15 mouse cellular contexts compared by ENCODE assay signal in the genomic region with DNA sequence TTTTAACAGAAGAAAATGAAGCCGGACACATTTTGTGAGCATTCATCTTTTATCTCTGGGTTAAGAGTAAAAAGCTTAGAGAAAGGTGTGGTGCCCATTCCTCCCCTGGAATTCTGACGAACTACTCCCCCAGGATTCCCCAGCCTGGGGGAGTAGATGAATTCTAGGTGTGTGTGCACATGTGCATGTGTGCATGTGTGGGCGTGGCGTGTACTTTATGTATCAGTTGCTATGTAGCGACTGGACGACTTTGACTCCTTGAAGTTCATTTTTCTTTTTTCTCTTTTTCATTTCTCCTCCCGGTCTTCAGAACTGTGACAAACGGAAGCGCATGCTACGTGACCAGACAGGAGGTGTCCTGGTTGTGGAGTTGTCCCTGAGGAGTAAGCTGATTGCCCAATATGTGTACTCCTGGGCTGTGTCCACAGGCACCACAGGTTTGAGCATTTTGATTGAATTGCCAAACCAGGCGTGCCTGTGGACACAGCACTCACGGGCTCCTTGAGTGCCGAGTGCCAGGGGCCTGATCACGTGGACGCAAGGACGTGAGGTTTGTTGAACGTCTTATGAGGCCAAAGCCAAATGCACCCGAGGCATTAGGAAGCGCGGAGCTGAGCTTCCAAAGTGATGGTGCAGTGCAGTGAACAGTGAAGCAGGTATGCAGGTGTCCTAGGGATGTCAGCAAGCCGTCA. TPM values are rescaled to one million over a fixed set of nuclear protein-coding genes. Genes with fewer than 3 reads are reported as not detected.
DNase-seq lines count a peak whose midpoint lies in the region; ATAC-seq and TF ChIP-seq lines count a peak whose summit lies in the region.
"Had no signal": no experiment of that assay in that cellular context is flagged by ENCODE, and none has a peak within 500 bp of the region (broad histone marks: within the 10 kb centered on the region; RNA-seq: fewer than 3 reads in every experiment).

No protein-coding gene starts in this region.

- no peaks in the 10 kb centered on the region for H3K36me3 ChIP-seq in midbrain, embryonic 11.5 days (ENCODE audit: control insufficient read depth, insufficient read depth, low read length)
- H3K36me3 ChIP-seq in midbrain, embryonic 14.5 days (ENCODE audit: control insufficient read depth, insufficient read depth, low read length): no peaks in the 10 kb centered on the region
- no peaks in the 10 kb centered on the region for H3K36me3 ChIP-seq in liver, postnatal 0 days (replicated peaks; ENCODE audit: insufficient read depth, low read length)
- no peaks in the 10 kb centered on the region for H3K36me3 ChIP-seq in stomach, embryonic 16.5 days (ENCODE audit: control insufficient read depth, insufficient read depth, low read length)
- H3K36me3 ChIP-seq: embryonic facial prominence, embryonic 12.5 days had no signal

- WGBS in midbrain, embryonic 11.5 days: 89% methylated on average over 21 of the region's 21 CpGs
- 88% methylated on average over 21 of the region's 21 CpGs for WGBS in midbrain, embryonic 14.5 days
- 68% methylated on average over 21 of the region's 21 CpGs for WGBS in liver, postnatal 0 days (ENCODE audit: insufficient replicate concordance)
- 72% methylated on average over 21 of the region's 21 CpGs for WGBS in stomach, embryonic 16.5 days

- no peak for ATAC-seq in midbrain, embryonic 11.5 days (ENCODE audit: low FRiP score)
- ATAC-seq in midbrain, embryonic 14.5 days (ENCODE audit: low FRiP score, low TSS enrichment): no peak
- peak; percentile 85 for ATAC-seq in liver, postnatal 0 days
- peak; percentile 79 for ATAC-seq in stomach, embryonic 16.5 days (ENCODE audit: insufficient read depth, low FRiP score)

- no peaks in the 10 kb centered on the region for H3K9me3 ChIP-seq in midbrain, embryonic 11.5 days (ENCODE audit: control insufficient read depth, low read length)
- H3K9me3 ChIP-seq in midbrain, embryonic 14.5 days (ENCODE audit: control insufficient read depth, low read length): no peaks in the 10 kb centered on the region
- no peaks in the 10 kb centered on the region for H3K9me3 ChIP-seq in liver, postnatal 0 days (ENCODE audit: low read length)
- H3K9me3 ChIP-seq in stomach, embryonic 16.5 days (replicated peaks; ENCODE audit: control insufficient read depth, low read length): no peaks in the 10 kb centered on the region
- H3K9me3 ChIP-seq: embryonic facial prominence, embryonic 12.5 days had no signal

- H3K27ac ChIP-seq in midbrain, embryonic 11.5 days (ENCODE audit: low read depth, low read length): no peak overlapping the region
- H3K27ac ChIP-seq in midbrain, embryonic 14.5 days (replicated peaks; ENCODE audit: low read depth, low read length): no peak overlapping the region
- peak overlapping the region; percentile 87 for H3K27ac ChIP-seq in liver, postnatal 0 days (ENCODE audit: low read depth)
- peak overlapping the region; percentile 84 for H3K27ac ChIP-seq in stomach, embryonic 16.5 days (ENCODE audit: low read length)
- H3K27ac ChIP-seq: embryonic facial prominence, embryonic 12.5 days; macrophage had no signal

- no peak overlapping the region for H3K4me2 ChIP-seq in midbrain, embryonic 11.5 days
- no peak overlapping the region for H3K4me2 ChIP-seq in midbrain, embryonic 14.5 days (ENCODE audit: low read length)
- 0 out of 2 replicates have a peak overlapping the region, but pooled peaks have one; percentile 3 for H3K4me2 ChIP-seq in liver, postnatal 0 days (ENCODE audit: low read depth, low read length)
- H3K4me2 ChIP-seq in stomach, embryonic 16.5 days (ENCODE audit: low read depth, low read length): no peak overlapping the region
- H3K4me2 ChIP-seq: embryonic facial prominence, embryonic 12.5 days had no signal

- no peak overlapping the region for H3K4me3 ChIP-seq in midbrain, embryonic 11.5 days (ENCODE audit: low read depth, low read length)
- no peak overlapping the region for H3K4me3 ChIP-seq in midbrain, embryonic 14.5 days (replicated peaks; ENCODE audit: low read depth, low read length)
- H3K4me3 ChIP-seq in liver, postnatal 0 days (ENCODE audit: low read depth, low read length): no peak overlapping the region
- no peak overlapping the region for H3K4me3 ChIP-seq in stomach, embryonic 16.5 days (replicated peaks; ENCODE audit: low read length)
- H3K4me3 ChIP-seq: embryonic facial prominence, embryonic 12.5 days; myocyte had no signal

- 0 out of 2 replicates have a peak, but pooled peaks cover 3% of the 10 kb centered on the region for H3K4me1 ChIP-seq in midbrain, embryonic 11.5 days (ENCODE audit: control insufficient read depth, insufficient read depth, low read length)
- H3K4me1 ChIP-seq in midbrain, embryonic 14.5 days (ENCODE audit: control insufficient read depth, insufficient read depth, low read length): no peaks in the 10 kb centered on the region
- H3K4me1 ChIP-seq in liver, postnatal 0 days (ENCODE audit: insufficient read depth): peaks cover 29% of the 10 kb centered on the region
- peaks cover 11% of the 10 kb centered on the region for H3K4me1 ChIP-seq in stomach, embryonic 16.5 days (ENCODE audit: control insufficient read depth, insufficient read depth, low read length)
- H3K4me1 ChIP-seq: embryonic facial prominence, embryonic 12.5 days had no signal

- no peak overlapping the region for H3K9ac ChIP-seq in midbrain, embryonic 11.5 days (ENCODE audit: low read length)
- H3K9ac ChIP-seq in midbrain, embryonic 14.5 days (replicated peaks; ENCODE audit: low read length): no peak overlapping the region
- no peak overlapping the region for H3K9ac ChIP-seq in liver, postnatal 0 days (replicated peaks)
- no peak overlapping the region for H3K9ac ChIP-seq in stomach, embryonic 16.5 days (ENCODE audit: low read length)
- H3K9ac ChIP-seq: embryonic facial prominence, embryonic 12.5 days had no signal

- TF ChIP-seq CTCF in liver, postnatal 0 days (IDR thresholded peaks at IDR 0.05; ENCODE audit: low read depth): no peak

- TF ChIP-seq EP300 in liver, postnatal 0 days (IDR thresholded peaks at IDR 0.05; ENCODE audit: low read depth): peak; percentile 60

- peak; percentile 63 for DNase-seq in adrenal gland, postnatal 10 days
- DNase-seq in adrenal gland, postnatal 4 days (ENCODE audit: low spot score in 2 of 2): no peak
- peak; percentile 54 for DNase-seq in midbrain, embryonic 11.5 days (ENCODE audit: low spot score, missing footprints)
- DNase-seq in midbrain, embryonic 14.5 days: no peak
- peak; percentile 47 for DNase-seq in liver, postnatal 0 days
- no peak for DNase-seq in right cerebral cortex, postnatal 10 days (ENCODE audit: low spot score in 2 of 2)
- DNase-seq in cerebellum, adult 9-11 months: no peak
- DNase-seq: heart, postnatal 10 days; kidney, adult 18-20 months had no signal

- H3K27me3 ChIP-seq in midbrain, embryonic 11.5 days (ENCODE audit: control insufficient read depth, insufficient read depth, low read length): no peaks in the 10 kb centered on the region
- no peaks in the 10 kb centered on the region for H3K27me3 ChIP-seq in midbrain, embryonic 14.5 days (ENCODE audit: control insufficient read depth, insufficient read depth, low read length)
- H3K27me3 ChIP-seq in liver, postnatal 0 days (ENCODE audit: insufficient read depth, low read length): no peaks in the 10 kb centered on the region
- no peaks in the 10 kb centered on the region for H3K27me3 ChIP-seq in stomach, embryonic 16.5 days (ENCODE audit: control insufficient read depth, insufficient read depth, low read length)
- H3K27me3 ChIP-seq: embryonic facial prominence, embryonic 12.5 days had no signal

RNA-seq across cellular contexts. Expression of a gene that starts 11.9 kb away (rescaled TPM):
- under 1 TPM; 0.45 to 0.55 TPM for total RNA-seq in adrenal gland, postnatal 10 days (2021)
- total RNA-seq in adrenal gland, postnatal 4 days (2021): under 1 TPM; 0.31 to 0.42 TPM
- polyA plus RNA-seq in midbrain, embryonic 11.5 days (2014; fragmentation: Nextera tagmentation; extraction: Ambion mirVana): 0.05 TPM in 1 of 2 replicates, not detected in the other
- 0.65 and 0.68 TPM in 2 replicates for polyA plus RNA-seq in midbrain, embryonic 14.5 days (2014; fragmentation: Nextera tagmentation; extraction: Ambion mirVana)
- 0.09 and 0.19 TPM in 2 replicates for polyA plus RNA-seq in liver, postnatal 0 days (2015; fragmentation: Nextera tagmentation; extraction: Ambion mirVana)
- polyA plus RNA-seq in stomach, embryonic 16.5 days (2015; fragmentation: Nextera tagmentation; extraction: Ambion mirVana): 0.13 and 0.14 TPM in 2 replicates
- total RNA-seq: ES-E14; left cerebral cortex, adult 18-20 months had no signal
- polyA plus RNA-seq: macrophage, myocyte had no signal

RNA-seq across cellular contexts. Expression of a gene that starts 48.6 kb away (rescaled TPM):
- not detected for total RNA-seq in adrenal gland, postnatal 10 days (2021)
- total RNA-seq in adrenal gland, postnatal 4 days (2021): under 1 TPM in 1 of 2 experiments, not detected in 1; 0.08 TPM
- polyA plus RNA-seq in midbrain, embryonic 11.5 days (2014; fragmentation: Nextera tagmentation; extraction: Ambion mirVana): not detected in 2 replicates
- 0.07 and 0.18 TPM in 2 replicates for polyA plus RNA-seq in midbrain, embryonic 14.5 days (2014; fragmentation: Nextera tagmentation; extraction: Ambion mirVana)
- 0.02 TPM in 1 of 2 replicates, not detected in the other for polyA plus RNA-seq in liver, postnatal 0 days (2015; fragmentation: Nextera tagmentation; extraction: Ambion mirVana)
- 0.05 and 0.11 TPM in 2 replicates for polyA plus RNA-seq in stomach, embryonic 16.5 days (2015; fragmentation: Nextera tagmentation; extraction: Ambion mirVana)
- polyA plus RNA-seq: embryonic facial prominence, embryonic 12.5 days; macrophage had no signal

RNA-seq across cellular contexts. Expression of a gene that starts 59.3 kb away (rescaled TPM):
- total RNA-seq in adrenal gland, postnatal 10 days (2021): 100 to 1,000 TPM in 1 of 2 experiments, 10 to 100 TPM in 1; 89.8 to 143 TPM
- total RNA-seq in adrenal gland, postnatal 4 days (2021): 10 to 100 TPM; 55.7 to 89.0 TPM
- polyA plus RNA-seq in midbrain, embryonic 11.5 days (2014; fragmentation: Nextera tagmentation; extraction: Ambion mirVana): 17.3 and 18.1 TPM in 2 replicates
- polyA plus RNA-seq in midbrain, embryonic 14.5 days (2014; fragmentation: Nextera tagmentation; extraction: Ambion mirVana): 7.3 and 12.6 TPM in 2 replicates
- 397 and 414 TPM in 2 replicates for polyA plus RNA-seq in liver, postnatal 0 days (2015; fragmentation: Nextera tagmentation; extraction: Ambion mirVana)
- 145 and 151 TPM in 2 replicates for polyA plus RNA-seq in stomach, embryonic 16.5 days (2015; fragmentation: Nextera tagmentation; extraction: Ambion mirVana)

Comparison
In these comparisons a context has a peak if more than half of its experiments do, and no peak if none do; other contexts are left out.
1. DNase-seq: peak in adrenal gland, postnatal 10 days (single experiment), midbrain, embryonic 11.5 days (single experiment) and liver, postnatal 0 days (single experiment); none in adrenal gland, postnatal 4 days (0 of 2), midbrain, embryonic 14.5 days (single experiment), right cerebral cortex, postnatal 10 days (0 of 2) and cerebellum, adult 9-11 months (single experiment).
2. ATAC-seq: peak in liver, postnatal 0 days (single experiment) and stomach, embryonic 16.5 days (single experiment); none in midbrain, embryonic 11.5 days (single experiment) and midbrain, embryonic 14.5 days (single experiment).
3. H3K27ac ChIP-seq: peak in liver, postnatal 0 days (single experiment) and stomach, embryonic 16.5 days (single experiment); none in midbrain, embryonic 11.5 days (single experiment) and midbrain, embryonic 14.5 days (single experiment).